Mouse (Mus musculus) spleen, adult 2 months (tissue): ENCODE results near the gene Hrh1.

Experiments
- CTCF ChIP-seq: fragments of 200-500 bp; IDR thresholded peaks from 2 replicates; pipeline ENCODE4 v1.5.1; 2011; ENCODE audit warnings: mild to moderate bottlenecking, inconsistent platforms; ENCODE audit not compliant: insufficient read depth, insufficient read length, insufficient replicate concordance; ENCODE audit errors: extremely low read depth
- POLR2A ChIP-seq: fragments of 200-500 bp; IDR thresholded peaks from 2 replicates; pipeline ENCODE4 v1.6.1; 2011; ENCODE audit warnings: low read depth, low read length, inconsistent platforms

DNA sequence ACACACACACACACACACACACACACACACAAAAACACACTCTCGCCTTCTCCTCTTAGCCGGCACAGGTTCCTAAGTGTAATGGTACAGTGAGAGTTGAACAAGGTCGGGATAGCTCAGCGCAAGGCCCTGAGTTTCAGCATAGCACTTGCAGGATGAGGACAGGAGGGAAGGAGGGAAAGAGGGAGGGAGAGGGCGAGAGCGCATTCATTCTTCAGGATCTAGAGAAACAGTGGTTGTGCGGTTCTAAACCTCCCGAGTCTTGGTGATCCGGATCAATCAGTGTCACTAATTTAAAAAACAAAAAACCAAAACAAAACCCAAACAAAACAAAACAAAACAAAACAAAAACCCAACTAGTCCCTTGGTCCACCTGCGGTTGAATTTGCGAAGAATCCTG, 456 bp upstream of the Hrh1 start:
- TF ChIP-seq CTCF (no peak), POLR2A (no peak)
